Mouse (Mus musculus): Measurements from ENCODE around the gene Tmem11.
A peak's percentile ranks its signal among the peaks of the same experiment; 100 is the strongest.

Gene Tmem11

DNA sequence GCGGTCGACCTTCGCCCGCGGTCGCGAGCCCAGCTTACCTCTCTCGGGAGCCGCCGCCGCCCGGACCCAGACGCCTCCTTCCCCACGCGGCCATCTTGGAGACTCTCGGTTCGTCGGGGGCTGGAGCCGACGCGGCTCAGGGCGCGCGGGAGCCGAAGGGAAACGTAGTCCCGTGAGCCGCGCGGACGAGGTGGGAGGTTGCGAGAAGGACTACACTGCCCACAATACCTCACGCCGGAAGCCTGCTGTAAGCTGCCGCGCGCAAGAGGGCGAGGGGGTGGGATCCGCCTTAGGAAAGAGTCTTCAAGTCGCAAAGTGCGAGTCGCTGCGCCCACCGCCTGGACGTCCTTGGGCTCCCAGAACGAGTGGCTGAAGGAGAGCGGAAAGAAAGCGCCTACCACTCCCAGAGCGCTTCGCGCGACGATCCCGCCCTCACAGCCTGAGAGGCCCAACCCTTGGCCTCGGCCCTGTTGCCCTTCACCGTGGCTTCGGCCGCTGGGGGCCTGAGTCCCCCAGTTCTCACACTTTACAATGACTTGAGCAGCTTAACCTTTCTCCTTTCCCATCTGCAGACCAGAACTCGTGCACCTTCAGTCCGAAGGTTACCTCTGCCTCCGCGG, at the start of gene Tmem11:
Tmem11 (minus strand) TSS at position 598 of the 620 bp plus-strand sequence.
- peak; percentile 92 for DNase-seq (ENCODE audit: extremely low spot score, low spot score)

DNA sequence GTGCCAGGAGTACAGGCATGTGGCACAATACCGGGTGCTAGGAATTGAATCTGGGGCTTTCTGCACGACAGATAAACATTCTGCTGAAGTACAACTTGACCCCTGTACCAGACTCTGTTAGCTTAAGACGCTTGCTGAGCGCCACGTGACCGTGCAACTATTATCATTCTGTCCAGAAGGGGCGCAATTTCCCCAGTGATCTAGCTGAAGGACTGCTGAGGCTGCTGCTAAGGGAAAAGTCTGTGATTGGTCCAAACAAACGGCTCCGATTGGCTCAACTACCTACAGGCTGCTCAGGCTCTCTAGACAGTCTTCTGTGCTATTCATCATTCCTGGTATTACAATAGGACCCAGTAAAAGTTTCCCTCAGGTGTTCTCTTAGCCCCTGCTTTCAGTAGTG, 48.2 kb upstream of the Tmem11 start:
- peak; percentile 90 for DNase-seq (ENCODE audit: extremely low spot score, low spot score)

DNA sequence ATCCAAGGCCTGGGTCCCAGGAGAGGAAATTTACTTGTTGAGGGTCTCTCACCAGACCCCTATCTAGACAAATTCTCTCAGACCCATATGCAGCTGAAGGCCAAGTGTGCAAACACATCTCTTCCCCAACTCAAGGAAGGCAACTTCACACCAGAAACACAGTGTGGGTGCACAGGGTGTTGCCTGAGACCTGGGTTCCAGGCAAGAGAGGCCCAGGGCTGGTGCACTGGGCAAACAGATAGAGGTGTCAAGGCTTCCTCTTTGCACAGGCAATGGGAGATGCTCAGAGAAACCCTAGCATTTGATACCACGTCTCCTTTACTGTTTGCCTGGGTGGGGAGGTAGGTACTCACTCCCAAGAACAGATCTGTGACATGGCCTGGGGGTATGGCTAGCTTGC, 45.9 kb upstream of the Tmem11 start:
- no peak for DNase-seq (ENCODE audit: extremely low spot score, low spot score)

DNA sequence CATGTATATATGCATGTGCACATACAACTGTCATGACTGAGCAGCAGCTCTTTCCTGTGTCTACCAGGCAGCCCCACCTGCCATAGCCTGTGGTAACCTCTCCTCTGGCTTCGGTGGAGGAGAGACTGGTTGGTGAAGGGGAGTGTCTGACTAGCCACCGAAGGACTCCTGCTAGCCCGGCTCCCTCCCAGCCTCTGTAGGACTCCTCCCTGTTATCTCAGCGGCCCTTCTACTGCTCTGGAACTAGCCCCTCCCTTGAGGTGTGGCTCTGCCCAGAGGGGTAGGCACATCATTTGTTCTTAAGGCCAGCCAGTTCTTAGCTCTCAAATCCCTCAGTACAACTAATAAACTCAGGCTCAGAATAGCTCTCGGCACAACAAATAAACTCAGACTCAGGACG, 45.4 kb upstream of the Tmem11 start:
- DNase-seq (ENCODE audit: extremely low spot score, low spot score), result no peak

DNA sequence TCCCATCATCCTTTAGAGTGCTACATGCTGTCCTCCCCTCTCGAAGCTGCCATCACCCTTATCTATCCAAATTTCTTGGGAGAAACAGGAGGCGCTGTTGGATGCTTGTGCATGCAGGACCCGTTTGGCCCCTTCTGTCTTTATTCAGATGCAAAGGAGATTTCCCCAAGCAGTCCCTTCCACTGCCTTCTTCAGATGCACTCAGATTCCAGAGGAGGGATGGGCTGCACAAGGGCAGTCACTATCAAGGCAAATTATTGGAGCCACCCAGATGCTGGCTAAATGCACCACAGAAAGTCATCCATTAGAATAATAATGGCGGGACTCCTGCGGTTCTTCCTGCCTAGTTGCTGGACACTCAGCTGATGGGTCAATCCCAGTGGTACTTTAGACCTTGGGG, 43.9 kb upstream of the Tmem11 start:
- no peak for DNase-seq (ENCODE audit: extremely low spot score, low spot score)

DNA sequence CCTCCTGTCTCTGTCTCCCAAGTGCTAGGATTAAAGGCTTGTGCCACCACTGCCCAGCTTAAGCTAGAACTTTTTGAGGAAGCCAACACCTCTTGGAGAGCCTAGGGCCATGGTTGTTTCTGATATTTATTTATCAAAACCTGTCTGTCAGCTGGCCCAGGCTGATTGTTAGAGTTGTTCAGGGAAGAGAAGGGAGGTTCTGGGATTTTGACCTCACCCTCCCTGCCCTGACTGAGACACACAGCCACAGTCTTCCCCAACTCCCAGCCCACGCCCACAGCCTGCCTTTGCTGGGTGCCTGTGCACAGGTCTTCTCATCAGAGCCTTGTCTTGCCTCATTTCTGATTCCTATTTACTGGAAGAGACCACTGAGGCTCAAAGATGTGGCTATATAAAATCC, 43.1 kb upstream of the Tmem11 start:
- DNase-seq (ENCODE audit: extremely low spot score, low spot score), result no peak

DNA sequence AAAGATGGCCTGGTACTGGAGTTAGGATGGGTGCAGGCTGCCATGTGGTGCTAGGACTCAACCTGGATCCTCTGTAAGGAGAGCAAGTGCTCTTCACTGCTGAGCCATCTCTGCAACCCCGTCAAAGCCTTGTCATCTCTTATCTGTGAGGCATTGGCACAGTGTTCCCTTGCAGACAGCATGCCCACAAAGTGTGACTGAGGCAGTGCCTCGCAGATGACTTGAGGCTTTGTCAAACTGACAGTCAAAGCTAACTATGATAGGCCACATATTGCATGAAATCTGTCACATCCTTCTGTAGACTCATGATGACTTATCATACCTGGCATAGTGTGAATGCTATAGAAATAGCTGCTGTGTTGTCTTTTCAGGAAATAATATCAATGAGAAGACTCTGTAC, 40.9 kb upstream of the Tmem11 start:
- no peak for DNase-seq (ENCODE audit: extremely low spot score, low spot score)

DNA sequence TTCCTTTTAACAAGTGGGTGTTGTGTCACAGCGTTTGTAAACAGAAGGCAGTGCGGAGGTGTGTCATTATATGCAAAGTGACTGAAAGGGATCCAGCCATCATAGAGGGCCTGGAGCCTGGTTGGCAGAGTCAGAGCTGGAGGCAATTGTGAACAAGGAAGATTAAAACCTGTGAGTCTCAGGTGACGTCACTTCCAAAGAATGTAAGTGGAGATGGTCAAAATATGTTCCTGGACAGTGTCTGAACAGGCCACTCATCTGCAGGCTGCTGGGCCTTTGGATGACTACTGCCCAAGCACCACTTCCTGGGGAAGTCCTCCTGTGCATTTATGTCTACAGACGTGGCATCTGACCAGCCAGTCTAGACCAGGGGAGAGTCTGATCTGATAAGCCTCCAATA, 36.1 kb upstream of the Tmem11 start:
- no peak for DNase-seq (ENCODE audit: extremely low spot score, low spot score)

DNA sequence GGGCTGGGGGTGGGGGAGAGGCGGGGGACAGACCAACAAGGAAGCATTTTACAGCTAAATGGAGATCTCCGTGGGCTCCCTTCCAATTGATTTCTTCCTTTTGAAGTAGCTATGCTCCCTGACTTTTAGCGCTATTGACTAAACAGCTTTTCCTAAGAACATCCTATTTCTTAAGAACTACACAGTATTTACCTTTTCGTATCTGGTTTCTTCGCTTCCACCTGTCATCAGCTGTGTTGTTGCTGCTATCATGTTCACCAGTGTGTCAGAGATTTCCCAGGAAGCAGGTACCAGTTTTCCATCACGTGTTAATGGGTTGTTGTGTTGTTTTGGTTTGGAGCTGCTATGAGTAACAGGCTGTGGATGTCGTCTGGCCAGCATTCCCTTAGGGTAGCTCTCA, 35.4 kb upstream of the Tmem11 start, which contains the start of gene Natd1:
Natd1 (minus strand) TSS at position 260 of the 400 bp plus-strand sequence.
- no peak for DNase-seq (ENCODE audit: extremely low spot score, low spot score)

DNA sequence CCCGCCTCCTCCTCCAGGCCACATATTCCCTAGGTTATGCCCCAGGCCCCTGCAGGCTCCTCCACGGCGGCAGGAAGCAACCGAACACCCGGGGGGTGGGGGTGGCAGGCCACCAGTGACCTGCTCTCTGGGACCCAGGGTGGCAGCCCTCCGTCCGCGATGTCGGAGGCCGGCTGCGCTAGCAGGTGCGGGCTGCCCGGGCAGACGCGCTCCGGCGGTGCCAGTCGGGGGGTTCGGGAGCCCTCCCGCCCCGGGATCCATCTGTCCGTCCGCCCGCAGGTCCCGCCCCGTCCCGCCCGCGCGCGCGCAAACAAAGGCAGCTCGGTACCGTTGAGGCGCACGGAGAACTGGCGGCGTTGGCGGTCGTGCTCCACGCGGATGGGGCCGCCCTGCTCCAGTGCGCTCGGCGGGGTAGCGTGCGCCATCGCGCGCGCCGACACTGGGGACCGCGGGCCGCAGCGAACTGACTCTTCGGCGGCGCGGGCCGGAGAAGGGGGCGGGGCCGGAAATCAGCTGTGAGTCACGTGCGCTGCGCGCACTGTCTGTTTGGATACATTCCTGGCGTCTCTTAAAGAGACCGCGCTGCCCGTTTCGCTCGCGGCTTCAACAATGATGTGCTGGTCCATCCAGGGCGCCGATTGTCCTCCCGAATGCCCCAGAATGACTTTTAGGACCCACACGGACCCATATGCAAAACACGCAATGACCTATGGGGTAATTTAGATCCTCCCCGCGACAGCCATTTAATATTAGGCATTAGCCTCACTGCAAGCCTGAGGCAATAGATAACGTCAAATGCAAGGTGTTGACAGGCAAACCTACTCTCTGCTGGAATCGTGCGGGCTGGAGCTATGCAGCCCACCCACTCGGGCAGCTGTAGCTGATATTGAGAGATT, 34.5 kb upstream of the Tmem11 start:
- peak; percentile 94 for DNase-seq (ENCODE audit: extremely low spot score, low spot score)

DNA sequence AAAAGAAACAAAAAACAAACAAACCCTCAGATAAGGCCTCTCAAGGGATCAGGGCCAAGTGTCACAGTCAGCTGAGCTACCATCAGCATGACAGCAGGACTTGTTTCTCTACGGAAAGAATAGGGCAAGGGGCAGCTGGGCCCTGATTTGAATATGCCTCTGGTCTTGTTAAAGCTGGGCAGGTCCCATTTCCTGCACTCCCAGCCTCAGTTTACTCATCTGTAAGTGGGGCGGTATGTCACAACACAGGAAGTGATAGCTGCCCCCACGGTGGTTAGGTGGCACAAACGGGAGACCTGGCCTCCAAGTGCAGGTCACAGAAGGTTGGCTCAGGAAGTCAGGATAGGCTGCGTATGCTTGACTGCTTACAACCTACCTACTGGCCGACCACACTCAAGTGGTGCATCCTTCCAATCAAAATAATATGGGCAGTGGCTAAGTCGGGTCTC, 33.5 kb upstream of the Tmem11 start:
- DNase-seq (ENCODE audit: extremely low spot score, low spot score), result no peak

DNA sequence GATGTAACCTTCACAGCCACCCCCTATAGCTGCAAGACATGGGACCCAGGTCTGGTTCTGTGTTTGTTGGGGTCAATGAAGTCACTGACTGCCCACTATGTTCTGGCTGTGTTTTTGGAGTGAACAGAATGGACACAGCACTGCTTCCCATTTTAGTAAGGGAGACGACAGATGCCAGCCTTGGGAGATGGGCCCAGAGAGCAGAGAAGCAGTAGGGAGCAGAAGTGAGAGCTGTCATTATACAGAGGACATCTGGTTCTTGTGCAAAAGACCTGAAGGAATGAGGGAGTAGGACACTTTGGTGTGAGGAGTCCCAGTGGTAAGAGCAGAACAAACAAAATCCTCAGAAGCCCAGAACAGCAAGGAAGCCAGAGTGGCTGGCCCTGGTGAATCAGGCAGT, 30.6 kb upstream of the Tmem11 start:
- DNase-seq (ENCODE audit: extremely low spot score, low spot score), result no peak

DNA sequence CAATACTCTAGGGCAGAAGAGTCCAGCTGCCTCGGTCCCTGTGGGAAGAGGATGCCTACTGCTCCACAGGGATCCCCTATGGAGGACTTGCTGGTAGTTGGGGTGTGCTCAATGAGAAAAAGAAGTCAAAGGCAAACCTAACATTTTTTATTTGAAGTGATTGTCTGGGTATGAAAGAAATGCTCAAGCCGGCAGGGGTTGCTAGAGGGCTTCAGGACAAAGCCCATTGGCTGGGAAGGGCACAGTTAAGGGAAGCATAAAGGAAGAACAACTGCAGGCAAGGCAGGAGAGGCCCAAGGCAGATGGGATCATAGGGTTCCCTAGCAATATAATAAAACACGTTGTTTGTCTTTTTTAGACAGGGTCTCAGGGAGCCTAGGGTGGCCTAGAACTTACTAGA, 29.0 kb upstream of the Tmem11 start:
- no peak for DNase-seq (ENCODE audit: extremely low spot score, low spot score)

DNA sequence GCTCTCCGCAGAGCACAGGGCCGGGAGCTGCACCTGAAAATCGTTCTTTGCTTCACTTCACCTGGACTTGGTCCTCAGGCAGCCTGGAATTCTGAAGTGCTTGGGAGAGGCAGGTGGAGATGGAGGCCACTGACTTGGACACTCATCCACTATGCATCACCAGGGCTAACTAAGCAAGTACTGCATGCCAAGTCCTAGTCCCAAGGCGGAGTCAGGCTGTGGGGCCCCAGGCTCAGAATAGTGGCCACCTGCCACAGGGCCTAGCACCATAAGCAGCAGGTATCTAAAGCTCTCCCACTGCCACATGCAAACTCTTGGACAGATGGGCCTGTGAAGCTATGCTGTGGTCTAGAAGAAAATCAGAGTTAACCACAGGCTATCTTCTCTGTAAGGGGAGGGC, 27.4 kb upstream of the Tmem11 start:
- DNase-seq (ENCODE audit: extremely low spot score, low spot score), result no peak

DNA sequence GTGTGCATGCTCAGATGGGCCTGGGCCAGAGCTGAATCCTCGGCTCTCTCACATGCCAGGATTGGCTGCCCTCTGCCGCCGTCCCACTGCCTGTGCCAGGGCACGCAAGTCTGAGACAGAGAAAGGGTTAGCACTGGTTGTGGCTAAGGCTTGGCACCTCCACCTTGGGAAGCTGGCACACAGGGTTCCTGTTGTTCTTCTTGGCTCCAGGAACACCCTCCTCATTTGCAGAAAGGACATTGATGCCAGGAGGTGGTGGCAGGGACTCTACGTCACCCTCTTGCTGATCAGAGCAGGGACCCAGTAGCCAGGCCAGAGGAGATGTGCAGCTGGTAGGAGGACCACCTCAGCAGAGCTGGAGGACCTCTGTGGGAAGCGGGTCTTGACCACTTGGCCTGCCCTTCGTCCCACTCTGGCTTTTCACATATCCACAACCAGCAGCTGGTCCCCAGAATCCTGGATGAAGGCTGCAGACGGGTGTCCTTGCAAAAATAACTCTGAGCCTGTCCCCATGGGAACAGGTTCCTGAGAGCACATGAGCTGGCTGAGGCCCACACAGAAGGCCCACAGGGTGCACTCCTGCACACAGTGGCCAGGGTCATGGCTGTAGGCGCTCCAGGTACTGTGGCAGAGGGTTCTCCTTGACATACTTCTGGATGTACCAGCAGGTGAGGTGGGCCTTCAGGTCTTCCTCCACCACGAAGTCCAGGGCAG, 26.5 kb upstream of the Tmem11 start:
- DNase-seq (ENCODE audit: extremely low spot score, low spot score), result no peak

DNA sequence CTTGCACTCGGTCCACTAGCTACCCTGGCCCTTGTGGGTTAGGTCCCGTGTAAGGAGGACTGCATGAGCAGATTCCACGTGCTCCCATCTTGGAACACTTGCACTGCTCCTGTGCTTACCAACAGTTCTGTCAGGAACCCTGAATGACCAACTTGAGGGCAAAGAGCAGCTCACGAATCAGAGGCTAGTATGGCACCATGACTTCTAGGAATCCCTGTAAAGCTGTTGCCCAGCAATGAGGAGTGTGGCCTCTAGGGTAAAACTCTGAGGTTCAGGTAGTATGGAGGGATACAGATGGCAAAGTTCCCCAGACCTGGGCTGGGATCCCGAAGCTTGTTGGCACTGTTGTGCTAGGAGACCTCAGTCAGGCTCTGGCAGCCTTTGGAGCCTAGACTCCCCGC, 24.6 kb upstream of the Tmem11 start:
- no peak for DNase-seq (ENCODE audit: extremely low spot score, low spot score)

DNA sequence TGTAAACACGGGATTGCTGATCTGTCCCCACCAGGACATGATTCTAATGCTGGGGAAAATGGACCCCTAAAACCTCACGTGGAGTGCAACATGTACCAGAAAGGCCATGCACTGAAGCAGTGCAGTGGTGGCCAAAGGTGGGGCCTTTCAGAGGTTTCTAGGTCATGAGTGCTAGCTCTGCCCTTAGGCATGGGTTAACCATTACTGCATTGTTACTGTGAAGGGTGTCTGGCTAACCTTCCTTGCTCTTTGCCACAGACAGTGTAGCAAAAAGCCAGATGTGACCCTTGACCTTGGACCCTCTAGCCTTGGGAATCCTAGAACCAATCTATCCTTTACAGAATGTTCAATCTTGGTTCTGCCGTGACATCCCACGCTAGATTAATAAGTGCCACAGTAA, 23.4 kb upstream of the Tmem11 start:
- no peak for DNase-seq (ENCODE audit: extremely low spot score, low spot score)

DNA sequence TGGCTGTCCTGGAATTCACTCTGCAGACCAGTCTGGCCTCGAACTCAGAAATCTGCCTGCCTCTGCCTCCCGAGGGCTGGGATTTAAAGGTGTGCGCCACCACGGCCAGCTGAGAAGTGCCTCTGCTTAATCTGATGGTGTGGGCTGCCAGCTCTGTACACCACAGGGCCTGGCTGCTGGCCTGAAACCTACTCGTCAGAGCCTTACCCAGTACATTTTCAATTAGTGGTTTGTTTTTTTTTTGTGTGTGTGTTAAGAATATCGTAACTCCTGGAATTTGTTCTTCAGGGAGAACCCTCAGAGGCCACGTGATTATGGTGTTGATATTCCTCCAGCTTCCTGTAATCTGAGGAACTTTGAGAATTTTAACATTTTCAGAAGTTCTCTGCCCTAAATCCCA, 22.9 kb upstream of the Tmem11 start:
- no peak for DNase-seq (ENCODE audit: extremely low spot score, low spot score)

DNA sequence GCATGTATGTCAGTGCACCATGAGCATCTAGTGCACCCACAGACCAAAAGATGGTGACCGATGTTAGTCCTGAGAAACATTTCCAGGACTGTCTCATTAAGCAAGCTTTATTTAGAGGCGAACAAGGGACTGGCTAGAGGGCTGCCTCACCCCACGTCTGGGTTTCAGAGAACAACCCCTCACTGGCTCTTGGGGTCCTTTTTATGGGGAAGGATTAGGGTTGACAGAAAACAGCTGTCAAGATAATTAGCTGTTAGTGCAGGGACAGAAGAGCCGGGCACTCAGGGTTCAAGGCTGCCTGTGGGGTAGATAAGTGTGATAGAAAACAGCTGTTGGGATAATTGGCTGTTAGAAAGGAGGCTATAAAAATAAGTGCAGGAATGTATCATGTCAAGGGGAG, 16.8 kb upstream of the Tmem11 start:
- no peak for DNase-seq (ENCODE audit: extremely low spot score, low spot score)

DNA sequence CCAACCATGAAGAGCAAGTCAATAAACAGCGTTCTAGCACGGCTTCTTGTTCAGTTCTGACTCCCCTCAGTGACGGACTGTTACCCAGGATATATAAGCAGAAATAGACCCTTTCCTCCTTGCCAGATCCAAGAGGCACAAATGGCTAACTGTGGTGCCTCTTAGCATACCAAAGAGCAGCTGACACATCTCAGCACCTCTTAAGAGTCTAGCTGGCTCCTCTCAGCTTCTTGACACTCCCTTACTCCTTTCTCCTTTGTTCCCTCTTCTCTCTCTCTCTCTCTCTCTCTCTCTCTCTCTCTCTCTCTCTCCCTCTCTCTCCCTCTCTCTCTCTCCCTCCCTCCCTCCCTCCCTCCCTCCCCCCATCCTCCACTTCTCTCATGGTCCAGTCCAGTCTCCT, 11.7 kb upstream of the Tmem11 start:
- DNase-seq (ENCODE audit: extremely low spot score, low spot score), result no peak

DNA sequence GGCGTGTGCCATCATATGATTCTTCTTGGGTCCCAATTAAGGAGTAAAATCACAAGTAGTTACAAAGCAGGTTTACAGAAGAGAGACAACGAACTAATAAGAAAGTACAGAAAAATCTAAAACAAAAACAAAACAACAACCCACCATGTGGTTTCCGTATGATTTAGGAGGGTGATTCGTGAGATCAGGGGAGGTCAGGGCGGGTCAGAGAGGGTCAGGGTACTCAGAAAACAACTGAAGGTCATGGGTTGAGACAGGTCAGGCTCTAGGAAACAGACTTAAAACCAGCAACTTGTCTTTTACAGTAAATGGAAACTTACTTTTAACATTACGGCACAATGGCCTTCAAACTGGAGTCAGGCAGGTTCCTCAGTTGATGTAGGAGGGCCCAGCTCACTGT, 11.2 kb upstream of the Tmem11 start:
- no peak for DNase-seq (ENCODE audit: extremely low spot score, low spot score)

DNA sequence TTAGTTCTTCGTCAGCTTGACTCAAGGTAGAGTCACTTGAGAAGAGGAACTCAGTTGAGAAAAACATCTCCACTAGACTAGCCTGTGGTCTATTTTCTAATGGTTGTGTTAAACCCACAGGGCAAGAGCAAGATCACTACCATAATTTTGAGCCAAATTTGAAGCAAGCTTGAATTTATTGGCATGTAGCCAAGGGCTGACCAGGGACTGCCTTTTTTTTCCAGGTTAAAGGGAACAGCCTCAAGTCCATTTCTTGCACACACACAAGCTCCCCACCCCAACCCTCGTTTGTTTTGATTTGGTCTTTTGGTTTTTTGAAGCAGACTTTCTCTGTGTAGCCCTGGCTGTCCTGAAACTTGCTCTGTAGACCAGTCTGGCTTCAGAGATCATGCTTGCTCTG, 10.8 kb upstream of the Tmem11 start:
- no peak for DNase-seq (ENCODE audit: extremely low spot score, low spot score)
